Mouse (Mus musculus): ENCODE data around the gene Rexo5.

- no peak for TF ChIP-seq CTCF (IDR thresholded peaks at IDR 0.05; ENCODE audit: low read depth, low read length)
- TF ChIP-seq POLR2A (IDR thresholded peaks at IDR 0.05; ENCODE audit: extremely low read depth, insufficient read depth, low read length), result no peak
These were observed 101.2 kb downstream of the Rexo5 start for GRCm38 (mm10) chr7:119894818-119895544.

All from liver, adult 2 months (tissue).